Mouse (Mus musculus): Measurements from ENCODE around the gene Amigo2.
"Not testable (repeated sequence)": the region's sequence is repeated elsewhere in the genome, so short reads cannot be mapped to it uniquely, and the experiment has no call there.

Gene Amigo2

DNA sequence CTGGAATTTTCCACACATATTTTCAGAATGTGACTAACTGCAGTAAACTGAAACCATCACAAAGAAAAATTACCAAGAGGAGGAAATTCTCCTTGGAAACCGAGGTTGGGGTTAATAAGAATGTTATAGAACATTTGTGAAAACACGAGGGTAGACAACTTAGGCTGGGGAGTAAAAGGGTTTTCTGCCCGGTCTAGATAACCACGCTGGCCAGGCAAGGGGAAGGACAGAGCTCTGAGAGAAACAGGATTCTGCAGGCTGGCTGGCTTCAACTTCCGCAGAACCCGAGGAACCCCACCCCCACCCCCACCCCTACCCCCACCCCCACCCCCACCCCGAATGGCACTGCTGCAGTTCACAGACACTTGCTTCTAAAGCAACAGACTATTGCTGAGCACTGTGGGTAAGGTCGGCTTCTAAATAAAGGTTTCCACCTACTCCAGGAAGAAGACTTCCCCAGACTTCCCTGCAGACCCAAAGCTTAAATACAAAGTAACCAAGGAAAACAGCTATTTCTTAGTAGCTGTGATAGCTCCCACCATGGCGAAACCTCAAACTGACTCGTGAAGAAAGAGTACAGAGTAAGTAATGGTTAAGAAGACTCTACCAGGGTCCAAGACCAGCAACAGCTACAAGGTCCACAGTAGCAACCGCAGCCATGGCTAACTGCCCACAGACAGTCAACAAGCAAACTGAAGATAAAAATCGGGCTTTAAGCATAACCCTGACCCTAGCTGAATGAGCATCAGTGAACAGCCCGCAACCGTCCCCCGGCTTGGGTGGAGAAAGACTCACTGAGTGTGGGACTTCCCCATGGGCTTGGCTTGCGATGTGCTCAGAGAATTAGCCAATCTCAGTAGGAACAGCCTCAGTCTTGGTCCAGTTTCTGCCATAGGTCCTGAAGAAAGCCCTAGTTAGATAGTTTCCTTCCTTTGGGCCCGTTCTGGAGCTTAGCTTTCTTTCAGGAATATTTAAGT lies 34.3 kb downstream of the Amigo2 start:
- DNase-seq: no peak

DNA sequence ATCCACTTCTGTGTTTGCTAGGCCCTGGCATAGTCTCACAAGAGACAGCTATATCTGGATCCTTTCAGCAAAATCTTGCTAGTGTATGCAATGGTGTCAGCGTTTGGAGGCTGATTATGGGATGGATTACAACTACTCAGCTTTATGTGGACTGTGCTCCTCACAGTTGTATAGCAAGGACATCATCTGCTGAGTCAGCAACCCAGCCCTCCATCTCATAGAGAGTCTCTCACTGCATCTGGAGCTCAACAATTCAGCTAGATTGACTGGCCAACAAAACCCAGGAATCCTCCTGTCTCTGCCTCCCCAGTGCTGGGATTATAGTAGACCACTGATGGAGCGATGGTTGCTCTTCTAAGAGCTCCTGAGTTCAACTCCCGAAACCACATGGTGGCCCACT lies 37.3 kb downstream of the Amigo2 start:
- DNase-seq: not testable (repeated sequence)

DNA sequence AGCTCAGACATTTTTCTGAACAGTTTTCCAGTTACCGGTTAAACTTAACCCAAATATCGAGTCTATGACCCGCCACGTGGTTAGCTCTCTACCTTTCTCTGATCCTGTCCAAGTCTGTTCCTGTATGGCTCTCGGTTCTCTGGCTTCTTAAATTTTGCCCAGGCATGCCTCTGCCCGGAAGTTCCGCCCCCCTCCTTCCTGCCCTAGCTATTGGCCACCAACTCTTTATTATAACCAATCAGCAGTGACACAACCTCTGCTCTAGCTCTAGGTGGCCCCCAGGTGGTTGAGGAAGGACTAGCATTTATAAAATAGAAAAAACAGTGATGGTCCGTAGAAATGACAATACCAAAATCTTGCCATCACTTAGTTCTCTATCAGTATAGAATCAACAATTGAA lies 40.6 kb downstream of the Amigo2 start:
- no peak for DNase-seq

- no peak for DNase-seq
These were observed 41.3 kb downstream of the Amigo2 start for GRCm38 (mm10) chr15:97205776-97206175.

- no peak for DNase-seq
These were observed 42.2 kb downstream of the Amigo2 start for GRCm38 (mm10) chr15:97204889-97205288.

DNA sequence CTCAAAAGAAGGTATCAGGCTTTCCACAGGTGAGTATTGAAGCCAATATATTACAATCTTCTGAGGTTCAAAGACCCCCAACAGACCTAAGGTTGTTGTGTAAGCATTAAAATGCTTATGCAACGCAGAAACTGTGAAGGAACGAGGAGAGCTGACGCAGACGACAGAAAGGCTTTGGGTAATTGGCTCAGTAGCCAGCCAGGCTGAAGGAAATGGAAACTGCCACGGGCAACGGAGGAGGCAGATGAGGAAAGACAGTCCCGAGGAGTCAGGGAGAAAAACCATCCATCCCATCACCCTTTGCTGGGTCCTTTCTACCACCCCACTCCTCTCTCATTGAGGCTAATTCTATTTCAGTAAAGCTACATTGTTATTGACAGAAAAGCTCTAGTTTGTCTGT lies 50.4 kb downstream of the Amigo2 start:
- no peak for DNase-seq

DNA sequence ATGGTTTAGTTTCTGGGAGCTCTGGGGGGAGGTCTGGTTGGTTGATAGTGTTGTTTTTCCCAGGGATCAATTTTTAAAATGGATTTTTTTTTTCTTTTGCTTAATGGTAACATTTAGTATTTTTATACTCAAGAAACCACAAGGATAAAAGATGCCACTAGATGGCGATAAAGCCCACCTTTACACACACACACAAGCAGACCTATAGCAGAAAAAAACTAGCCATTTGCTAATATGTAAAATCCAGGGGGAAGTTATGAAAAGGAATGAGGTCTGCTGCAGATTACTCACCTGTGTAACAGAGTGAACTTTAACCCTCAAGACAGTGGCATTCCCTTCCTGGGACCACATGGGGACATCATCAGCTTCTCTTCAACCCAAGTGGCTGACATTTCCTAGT lies 51.5 kb downstream of the Amigo2 start:
- DNase-seq: no peak

Measured in cerebellum, adult 9-11 months (tissue).